Mouse (Mus musculus) fibroblast of lung, adult 2 months (primary cell): ENCODE measurements around the gene Xiap.
A peak's percentile ranks its signal among the peaks of the same experiment; 100 is the strongest.

Experiments
- DNase-seq: peaks from one replicate; pipeline ENCODE4 v3.0.0-alpha.2; 2011; ENCODE audit warnings: low read depth

The Xiap gene

DNA sequence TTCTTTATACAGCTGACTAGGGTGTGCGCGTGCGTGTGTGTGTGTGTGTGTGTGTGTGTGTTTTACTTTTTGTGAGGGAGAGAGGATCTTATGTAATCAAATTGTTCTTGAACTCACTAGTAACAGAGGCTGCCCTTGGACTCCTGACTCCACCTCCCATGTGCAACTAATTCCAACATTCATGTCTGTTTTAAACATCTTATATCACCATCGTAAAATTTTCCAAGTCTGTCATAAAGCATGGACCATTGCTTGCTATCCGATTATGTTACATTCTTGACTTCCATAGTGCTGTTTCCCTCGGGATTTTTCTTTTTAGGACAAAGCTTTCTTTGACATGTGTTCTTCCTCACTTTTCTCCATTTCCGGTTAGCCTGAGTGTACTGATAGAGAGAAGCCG, 28.3 kb downstream of the Xiap start:
- DNase-seq: no peak

DNA sequence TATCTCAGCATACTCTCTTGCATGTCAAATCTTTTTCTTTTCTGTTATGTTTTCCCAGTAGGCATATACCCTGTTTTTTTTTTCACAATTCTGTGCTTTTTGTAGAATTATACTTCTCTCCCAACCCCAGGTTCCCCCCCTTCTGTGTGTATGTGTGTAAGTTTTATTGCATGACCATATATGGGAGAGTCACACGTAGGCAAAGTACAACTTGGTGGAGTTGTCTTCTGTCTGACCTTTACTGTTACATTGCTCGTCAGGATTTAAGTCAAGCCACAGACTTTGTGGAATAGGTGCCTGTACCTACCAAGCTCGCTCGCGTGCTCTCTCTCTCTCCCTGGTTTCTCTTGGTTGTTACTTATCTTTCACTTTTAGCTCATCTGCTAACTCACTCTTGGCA, 28.7 kb downstream of the Xiap start:
- no peak for DNase-seq

DNA sequence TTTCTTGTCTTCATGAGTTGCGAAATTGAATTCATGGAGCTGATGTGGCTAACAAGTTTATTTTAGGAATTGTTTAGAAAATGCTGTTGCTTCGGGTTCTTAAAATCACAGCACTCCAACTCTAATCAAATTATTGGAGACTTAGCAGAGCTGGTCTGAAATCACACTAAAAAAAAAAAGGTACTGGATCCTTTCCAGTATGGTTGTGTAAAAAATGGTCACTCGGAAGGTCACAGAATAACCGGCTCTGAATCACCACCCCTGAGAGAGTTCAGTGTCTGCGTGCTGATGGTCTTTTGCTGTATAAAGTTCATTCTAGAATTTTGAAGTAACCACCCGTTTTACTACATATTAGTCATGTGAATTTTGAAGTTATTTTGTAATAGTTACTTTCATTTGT, 47.7 kb downstream of the Xiap start:
- DNase-seq: peak; percentile 25

DNA sequence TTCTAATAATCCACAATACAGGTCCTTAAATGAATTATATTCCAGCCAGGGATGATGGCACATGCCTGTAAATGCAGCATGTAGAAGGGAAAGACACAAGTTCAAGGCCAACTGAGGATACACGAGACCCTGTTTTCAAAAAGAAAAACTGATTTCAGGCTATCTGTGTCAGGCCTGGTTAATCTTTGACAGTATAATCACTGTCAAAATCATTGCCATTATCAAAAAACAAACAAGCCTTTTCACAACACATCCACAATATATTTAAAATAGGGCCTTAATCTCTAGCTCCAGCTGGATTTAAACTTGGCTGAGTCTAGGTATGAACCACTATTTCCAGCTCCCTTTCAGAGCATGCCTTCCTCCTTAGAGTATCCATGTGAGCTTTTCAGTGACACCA, 51.1 kb downstream of the Xiap start:
- no peak for DNase-seq

DNA sequence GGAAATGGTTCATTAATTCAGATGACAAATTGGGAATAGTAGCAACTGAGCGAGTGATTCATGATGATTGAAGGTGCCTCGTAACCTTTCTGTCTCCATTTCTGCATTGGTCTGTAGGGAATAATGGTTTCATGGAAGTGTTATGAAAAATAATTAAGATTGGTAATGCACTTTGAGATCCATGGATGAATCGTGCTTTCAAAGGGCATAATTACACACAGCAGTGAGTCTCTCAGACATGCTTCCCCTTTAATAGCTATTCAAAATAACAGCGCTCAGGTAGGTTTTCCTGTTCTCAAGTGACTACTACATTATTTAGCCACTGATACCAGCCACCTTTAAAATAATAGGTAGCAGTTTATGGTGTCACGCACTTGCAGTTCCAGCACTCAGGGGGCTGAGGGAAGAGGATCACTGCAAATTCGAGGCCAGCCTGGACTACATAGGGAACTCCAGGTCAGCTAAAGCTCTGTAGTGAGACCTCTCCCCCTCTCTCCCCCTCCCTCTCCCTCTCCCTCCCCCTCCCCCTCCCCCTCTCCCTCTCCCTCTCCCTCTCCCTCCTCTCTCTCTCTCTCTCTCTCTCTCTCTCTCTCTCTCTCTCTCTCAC, 60.1 kb downstream of the Xiap start:
- DNase-seq: no peak

DNA sequence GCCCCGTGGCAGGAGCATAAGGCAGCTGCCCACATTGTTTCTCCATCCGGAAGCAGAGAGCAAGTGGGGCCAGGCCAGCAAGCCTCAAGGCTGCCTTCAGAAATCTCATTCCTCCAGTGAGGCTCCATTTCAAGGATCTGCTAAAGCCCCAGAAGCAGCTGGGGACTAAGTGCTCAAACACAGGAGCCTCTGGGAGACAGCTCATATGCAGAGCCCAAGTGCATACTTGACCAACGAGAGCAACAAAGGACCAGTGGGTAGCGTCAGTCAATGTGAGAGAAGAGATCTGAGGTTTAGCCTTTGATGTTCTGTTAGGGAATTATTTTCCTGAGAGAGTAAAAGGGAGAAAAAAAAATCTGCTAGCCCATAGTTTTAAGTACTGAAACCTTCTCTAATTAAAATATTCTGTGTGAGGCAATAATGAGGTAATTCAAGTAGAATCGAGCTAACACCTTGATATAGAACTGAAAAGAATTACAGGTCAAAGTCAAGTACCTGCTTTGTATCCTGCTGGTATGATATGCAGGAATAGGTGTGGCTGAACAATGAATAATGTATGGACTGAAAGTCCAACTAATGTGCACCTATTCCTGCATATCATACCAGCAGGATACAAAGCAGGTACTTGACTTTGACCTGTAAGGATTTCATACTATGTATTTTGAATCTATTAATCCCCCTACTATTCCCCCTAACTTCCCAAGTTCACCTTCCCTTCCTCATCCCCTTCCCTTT, 65.7 kb downstream of the Xiap start:
- no peak for DNase-seq

DNA sequence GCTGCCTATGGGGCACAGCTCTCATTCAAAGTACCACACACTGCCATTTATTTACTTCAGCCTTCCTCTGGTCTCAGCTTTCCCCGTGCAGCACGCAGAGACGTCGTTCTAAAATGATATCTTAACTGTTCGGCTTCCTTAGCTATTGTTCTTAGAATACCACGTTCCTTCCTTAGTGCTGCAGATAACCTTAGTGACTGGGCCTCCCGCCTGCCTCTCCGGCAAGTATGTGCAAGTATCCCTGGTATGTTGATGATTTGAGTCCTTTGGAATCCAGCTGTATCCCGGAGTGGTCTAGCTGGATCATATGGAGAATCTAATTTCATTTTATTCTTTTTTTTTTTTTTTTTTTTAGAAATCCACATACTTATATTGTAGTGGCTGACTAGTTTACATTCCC, 80.4 kb downstream of the Xiap start:
- DNase-seq: no peak

DNA sequence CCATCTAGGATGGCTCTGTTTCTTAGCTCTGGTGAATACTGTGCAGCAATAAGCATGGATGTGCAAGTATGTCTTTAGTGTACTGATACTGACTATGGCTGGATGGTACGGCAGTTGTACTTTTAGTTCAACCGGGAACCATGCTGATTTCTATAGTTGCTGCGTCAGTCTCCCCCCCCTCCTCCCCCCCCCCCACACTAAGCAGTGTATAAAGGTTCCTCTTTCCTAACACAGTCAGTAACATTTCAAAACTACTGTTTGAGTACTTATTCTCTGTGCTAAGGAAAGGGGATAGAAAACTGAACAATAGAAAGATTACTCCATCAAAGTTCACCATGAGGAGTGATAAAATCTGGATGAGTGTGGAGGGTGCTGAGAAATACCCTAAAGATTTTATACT, 83.1 kb downstream of the Xiap start:
- DNase-seq: no peak

DNA sequence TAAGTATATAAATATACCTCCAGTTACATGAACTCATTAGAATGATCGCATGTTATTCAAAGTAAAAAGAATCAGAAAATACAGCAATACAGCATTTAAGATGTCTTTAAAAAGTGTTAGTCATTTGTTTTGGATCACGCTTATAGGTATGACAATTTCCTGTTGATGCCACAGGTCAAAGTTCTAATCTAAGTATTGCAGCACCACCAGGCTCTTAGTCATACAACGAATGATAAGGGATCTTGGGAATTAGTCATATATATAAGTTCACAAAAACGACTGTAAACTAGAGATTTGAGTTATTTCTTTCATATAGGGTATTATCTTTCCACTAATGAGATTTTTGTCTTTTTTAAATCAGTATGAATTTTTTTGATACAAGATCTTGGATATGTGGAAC, 84.5 kb downstream of the Xiap start:
- DNase-seq: no peak

DNA sequence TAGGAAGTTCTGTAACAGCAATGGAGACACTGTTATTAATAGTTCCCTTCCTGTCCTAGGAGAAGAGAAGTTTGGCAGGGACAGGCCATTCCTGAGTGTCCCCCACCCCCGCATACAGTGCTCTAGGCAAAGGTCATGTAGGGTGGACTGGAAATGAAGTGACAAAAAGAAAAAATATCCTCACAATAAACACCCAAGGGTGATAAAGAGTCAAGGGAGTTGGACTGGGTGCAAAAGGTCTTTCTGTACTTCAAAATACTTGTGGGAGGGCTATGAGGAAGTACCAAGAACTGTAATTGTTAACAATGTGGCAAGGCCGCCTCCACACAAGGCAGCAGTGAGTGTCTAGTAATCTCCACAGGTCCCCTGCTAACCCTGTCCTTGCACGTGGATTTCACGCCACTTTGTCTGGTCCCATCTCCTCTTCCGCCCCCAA, 88.6 kb downstream of the Xiap start:
- DNase-seq: no peak

DNA sequence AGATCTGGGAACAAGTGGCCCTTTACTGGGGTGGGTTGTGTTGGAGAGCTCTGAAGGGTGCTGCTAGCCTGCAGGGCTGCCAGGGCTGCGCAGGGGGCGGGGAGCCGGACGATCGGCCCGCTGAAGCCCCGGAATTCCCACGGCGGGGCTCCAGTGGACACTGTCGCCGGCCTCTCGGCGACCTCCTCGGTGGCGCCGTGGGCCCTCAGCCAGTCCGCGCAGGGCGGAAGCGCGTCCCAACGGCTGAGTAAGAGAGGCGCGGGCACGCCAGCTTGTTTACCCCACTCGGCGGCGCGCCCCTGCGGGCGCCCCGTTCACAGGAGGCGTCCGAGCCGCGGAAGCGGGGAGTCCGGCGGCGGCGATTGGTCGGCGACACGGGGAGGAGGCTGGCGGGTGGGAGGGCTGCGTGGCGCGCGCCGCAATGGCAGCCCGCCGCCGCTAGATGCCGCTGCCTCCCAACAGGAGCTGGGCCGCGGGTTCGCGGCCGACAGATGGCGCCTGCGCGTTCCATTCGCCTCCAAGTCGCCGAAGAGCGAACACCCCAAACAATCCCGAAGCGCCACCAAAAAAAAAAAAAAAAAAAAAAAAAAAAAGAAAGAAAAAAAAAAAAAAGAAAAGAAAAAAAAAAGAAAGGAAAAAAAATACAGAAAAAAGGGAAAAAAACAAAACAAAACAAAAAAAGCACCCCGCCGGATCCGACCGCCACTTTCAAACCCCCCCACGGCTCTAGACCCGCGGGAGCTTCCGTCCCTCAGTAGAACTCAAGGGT, 89.5 kb downstream of the Xiap start, which contains the start of gene Stag2:
Gene Stag2, plus strand, starts transcription at position 530 of the 769 bp plus-strand sequence.
- peak; percentile 44 for DNase-seq

DNA sequence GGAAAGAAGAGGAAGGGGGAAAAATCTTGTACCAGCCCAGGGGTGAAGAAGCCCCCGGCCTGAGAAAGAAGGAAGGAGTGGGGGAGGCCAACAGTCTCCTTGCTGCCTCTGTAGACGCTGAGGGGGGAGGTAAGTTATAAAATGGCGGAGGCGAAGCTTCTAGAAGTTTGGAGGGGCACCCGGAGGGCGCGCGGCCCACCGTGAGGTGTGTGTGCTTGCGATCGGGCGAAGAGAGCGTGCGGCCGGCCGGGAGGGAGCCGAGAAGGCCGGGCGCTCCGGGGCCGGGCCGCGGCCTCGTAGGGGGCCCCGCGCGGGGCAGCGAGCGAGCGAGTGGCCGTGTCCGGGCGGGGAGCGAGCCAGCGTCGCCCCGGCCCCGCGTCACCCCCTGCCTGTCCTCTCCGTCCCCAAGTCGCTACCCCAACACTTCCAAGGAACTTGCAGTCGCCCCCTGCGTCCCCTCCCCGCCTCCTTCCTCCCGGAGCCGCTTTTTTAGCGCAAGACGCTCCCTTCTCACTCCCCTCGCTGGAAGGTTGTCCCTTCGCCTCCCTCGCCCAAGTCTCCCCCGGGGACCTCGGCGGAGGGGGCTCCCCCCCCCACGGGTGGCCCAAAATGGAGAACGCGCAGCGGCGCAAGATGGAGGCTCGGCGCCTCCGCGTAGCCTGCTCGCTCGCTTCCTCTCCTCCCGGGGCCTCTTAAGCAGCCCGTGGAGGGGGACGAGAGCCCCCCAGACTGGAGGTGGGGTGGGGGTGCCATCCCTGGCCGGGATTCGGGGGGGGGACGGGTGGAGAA, 90.3 kb downstream of the Xiap start:
- no peak for DNase-seq

DNA sequence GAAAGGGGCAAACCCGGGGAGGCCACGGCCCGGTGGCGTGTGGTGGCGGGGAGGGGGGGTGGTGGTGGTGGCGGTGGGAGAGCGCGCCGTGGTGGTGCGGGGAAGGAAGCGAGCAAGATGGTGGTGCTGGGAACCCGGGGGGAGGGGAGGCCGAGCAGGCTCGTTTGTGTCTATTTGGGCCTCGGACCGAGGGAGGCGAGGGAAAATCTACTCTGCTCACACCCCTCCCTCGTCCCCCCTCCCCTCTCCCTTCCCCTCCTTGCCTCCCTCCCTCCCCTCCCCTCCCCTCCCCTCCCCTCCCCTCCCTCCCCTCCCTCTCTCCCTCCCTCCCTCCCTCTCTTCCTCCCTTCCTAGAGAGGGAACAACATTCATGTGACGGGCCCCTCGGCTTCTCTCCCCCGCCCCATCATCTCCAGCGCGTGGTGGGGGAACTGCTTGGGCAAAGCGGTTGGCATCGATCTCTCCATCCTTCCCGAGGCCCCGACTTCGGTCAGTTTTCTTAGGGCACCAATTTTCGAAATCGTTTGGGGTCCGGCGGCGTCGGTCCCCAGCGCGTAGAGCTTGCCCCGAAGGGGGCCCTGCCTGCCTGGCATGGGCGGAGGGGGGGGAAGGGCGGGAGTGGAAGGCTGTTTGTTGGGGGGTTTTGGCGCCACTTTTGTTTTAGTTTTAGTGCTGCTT, 91.0 kb downstream of the Xiap start:
- DNase-seq: peak; percentile 36

DNA sequence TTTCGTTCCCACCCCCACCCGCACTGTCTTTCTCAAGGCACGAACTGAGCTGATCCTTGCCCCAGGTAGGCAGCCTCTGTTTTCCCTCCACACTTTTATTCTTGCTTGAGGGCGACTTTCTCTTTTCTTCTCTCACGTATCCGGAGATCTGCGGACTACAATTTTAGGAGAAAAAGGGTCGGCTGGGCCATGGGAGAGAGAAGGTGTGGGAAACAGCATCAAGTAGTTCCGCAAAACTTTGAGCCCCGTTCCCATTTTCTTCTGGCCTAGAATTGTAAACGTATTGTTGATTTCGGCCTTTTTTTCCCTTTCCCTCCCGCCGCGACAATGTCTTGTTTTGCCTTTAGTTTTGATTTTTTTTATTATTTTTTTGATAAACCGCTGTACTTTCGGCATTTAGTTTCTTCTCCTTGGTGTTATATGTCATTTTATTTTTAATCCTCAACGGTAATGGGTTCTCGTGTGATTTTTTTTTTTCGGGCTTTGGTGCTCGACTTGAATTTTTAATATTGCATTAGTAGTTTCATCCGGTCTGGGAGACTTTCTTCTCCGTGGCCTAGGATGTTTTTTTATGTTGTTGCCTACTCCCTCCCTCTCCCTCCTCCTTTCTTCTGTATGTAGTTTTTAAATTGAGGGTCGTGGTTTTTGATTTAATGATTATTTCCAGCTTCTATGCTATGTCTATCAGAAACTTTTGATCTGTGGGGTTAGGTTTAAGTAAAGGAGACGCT, 91.7 kb downstream of the Xiap start:
- no peak for DNase-seq

DNA sequence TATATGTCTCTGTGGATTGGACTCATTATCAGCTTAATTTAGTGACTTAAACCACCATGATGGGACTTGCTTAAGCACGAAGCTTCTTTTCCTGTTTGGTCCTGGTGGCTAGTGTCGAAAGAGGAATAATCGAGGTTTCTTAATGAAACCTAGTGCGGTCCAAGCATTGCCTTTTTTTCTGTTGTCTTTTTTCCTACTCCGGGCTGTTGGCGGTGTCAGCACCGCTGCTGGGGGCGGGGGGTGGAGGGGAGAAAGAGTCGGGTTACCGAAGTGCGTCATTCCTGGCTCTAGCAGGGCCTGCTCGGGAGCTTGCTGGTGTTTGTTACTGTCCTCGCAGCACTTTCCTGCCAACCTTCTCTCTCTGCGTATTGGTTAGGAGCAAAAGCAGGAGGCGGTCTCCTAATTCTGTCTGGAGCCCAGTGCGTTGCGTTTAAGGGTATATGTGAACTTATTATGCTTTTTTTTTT, 92.5 kb downstream of the Xiap start:
- peak; percentile 74 for DNase-seq

DNA sequence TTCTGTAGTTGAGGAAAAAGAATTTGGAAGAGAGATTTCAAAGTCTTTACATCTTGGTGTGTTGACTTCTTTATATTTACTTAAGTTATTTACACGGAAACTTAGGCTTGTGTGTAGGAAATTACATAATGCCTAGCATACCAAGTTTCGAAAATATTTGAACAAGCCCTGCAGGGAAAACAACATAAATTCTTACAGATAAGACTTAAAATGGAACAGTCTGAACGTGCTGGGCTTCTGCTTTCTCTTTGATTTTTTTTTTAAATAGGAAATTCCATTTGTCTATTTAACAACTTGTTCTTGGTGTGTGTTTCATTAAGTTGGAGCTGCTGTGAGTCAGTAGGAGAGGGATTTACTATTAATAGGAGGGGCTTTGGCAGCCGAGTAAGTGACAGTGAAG, 93.6 kb downstream of the Xiap start:
- no peak for DNase-seq
